Comparison of ENCODE assay signal across 8 mouse cellular contexts in the genomic region with DNA sequence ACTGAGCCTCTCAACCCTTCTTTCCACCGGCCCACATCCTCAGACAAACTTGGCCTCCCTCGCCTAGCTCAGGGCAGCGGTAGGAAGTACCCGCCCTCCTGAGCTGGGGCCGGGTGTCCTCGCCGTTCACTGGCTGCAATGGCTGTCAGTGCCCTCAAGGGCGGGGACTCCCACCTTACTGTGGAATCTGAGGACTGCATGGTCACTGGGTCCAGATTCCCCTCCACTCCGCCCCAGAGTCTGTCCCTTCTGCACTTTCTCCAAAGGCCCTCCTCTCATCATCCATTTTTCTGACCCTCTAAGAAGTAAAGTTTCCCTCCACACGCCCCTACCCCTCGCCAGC. TPM values are rescaled to one million over a fixed set of nuclear protein-coding genes. Genes with fewer than 3 reads are reported as not detected.
DNase-seq lines count a peak whose midpoint lies in the region; ATAC-seq and TF ChIP-seq lines count a peak whose summit lies in the region.

No protein-coding gene starts in this region.

- H3K9ac ChIP-seq in hindbrain, embryonic 11.5 days (ENCODE audit: low read depth, low read length), result peak overlapping the region; percentile 28; the same call in 1 of the 2 replicates
- peak overlapping the region; percentile 32; the same call in 1 of the 2 replicates for H3K9ac ChIP-seq in lung, postnatal 0 days (replicated peaks; ENCODE audit: low read depth)

- no peaks in the 10 kb centered on the region for H3K27me3 ChIP-seq in hindbrain, embryonic 11.5 days (ENCODE audit: control insufficient read depth, insufficient read depth, low read length)
- H3K27me3 ChIP-seq in lung, postnatal 0 days (replicated peaks; ENCODE audit: insufficient read depth, low read length), result no peaks in the 10 kb centered on the region

- 2% methylated on average over 11 of the region's 11 CpGs for WGBS in hindbrain, embryonic 11.5 days
- WGBS in lung, postnatal 0 days, result 1% methylated on average over 11 of the region's 11 CpGs

- H3K4me1 ChIP-seq in hindbrain, embryonic 11.5 days (replicated peaks; ENCODE audit: control insufficient read depth, insufficient read depth, low read length), result no peaks in the 10 kb centered on the region
- H3K4me1 ChIP-seq in lung, postnatal 0 days (ENCODE audit: insufficient read depth, low read depth, low read length), result no peaks in the 10 kb centered on the region

- TF ChIP-seq CTCF in lung, postnatal 0 days (IDR thresholded peaks at IDR 0.05), result peak; percentile 62

- TF ChIP-seq EP300 in lung, postnatal 0 days (IDR thresholded peaks at IDR 0.05), result no peak

- no peaks in the 10 kb centered on the region for H3K9me3 ChIP-seq in hindbrain, embryonic 11.5 days (ENCODE audit: control insufficient read depth, low read length)
- no peaks in the 10 kb centered on the region for H3K9me3 ChIP-seq in lung, postnatal 0 days (ENCODE audit: low read length)

- no peaks in the 10 kb centered on the region for H3K36me3 ChIP-seq in hindbrain, embryonic 11.5 days (ENCODE audit: control insufficient read depth, insufficient read depth, low read length)
- H3K36me3 ChIP-seq in lung, postnatal 0 days (ENCODE audit: insufficient read depth, low read length), result no peaks in the 10 kb centered on the region

- H3K4me2 ChIP-seq in hindbrain, embryonic 11.5 days (replicated peaks; ENCODE audit: low read depth, low read length), result peak overlapping the region; percentile 69
- peak overlapping the region; percentile 60 for H3K4me2 ChIP-seq in lung, postnatal 0 days (replicated peaks; ENCODE audit: low read depth, low read length)

- H3K4me3 ChIP-seq in hindbrain, embryonic 11.5 days (ENCODE audit: low read depth, low read length), result peak overlapping the region; percentile 87
- peak overlapping the region; percentile 94 for H3K4me3 ChIP-seq in lung, postnatal 0 days (ENCODE audit: low read depth, low read length)

- ATAC-seq in hindbrain, embryonic 11.5 days (ENCODE audit: low FRiP score), result peak; percentile 87
- ATAC-seq in lung, postnatal 0 days, result peak; percentile 81

- DNase-seq in NIH3T3 (ENCODE audit: low read depth), result peak; percentile 94
- DNase-seq in cerebellum, adult 9-11 months, result peak; percentile 78
- peak; percentile 69 to 80 for DNase-seq in frontal cortex, adult 2 months (ENCODE audit: extremely low spot score in 1 of 2, low spot score in 1 of 2)
- DNase-seq in hindbrain, embryonic 11.5 days (ENCODE audit: low spot score), result peak; percentile 82
- DNase-seq in layer of hippocampus, postnatal 10 days (ENCODE audit: low spot score in 2 of 2), result peak; percentile 69 to 79
- peak; percentile 93 for DNase-seq in lung, postnatal 0 days (ENCODE audit: low spot score)
- DNase-seq in ovary, postnatal 10 days (ENCODE audit: low spot score), result peak; percentile 80
- DNase-seq in thymus, postnatal 0 days (ENCODE audit: low spot score), result peak; percentile 78

- 0 out of 2 replicates have a peak overlapping the region, but pooled peaks have one; percentile 47 for H3K27ac ChIP-seq in hindbrain, embryonic 11.5 days (ENCODE audit: low read depth, low read length)
- H3K27ac ChIP-seq in lung, postnatal 0 days (ENCODE audit: low read length), result peak overlapping the region; percentile 98

RNA-seq across cellular contexts. Expression of a gene that starts 2.0 kb away (rescaled TPM):
- 24.6 and 24.9 TPM in 2 replicates for polyA plus RNA-seq in frontal cortex, adult 2 months (2012; rRNA removed)
- polyA plus RNA-seq in hindbrain, embryonic 11.5 days (2014; fragmentation: Nextera tagmentation; extraction: Ambion mirVana), result 26.1 and 27.7 TPM in 2 replicates
- total RNA-seq in layer of hippocampus, postnatal 10 days (2021), result 10 to 100 TPM; 20.8 to 22.1 TPM
- 41.6 and 43.9 TPM in 2 replicates for polyA plus RNA-seq in lung, postnatal 0 days (2015; fragmentation: Nextera tagmentation; extraction: Ambion mirVana)
- polyA plus RNA-seq in thymus, postnatal 0 days (2015; fragmentation: Nextera tagmentation; extraction: Ambion mirVana), result 29.0 and 36.9 TPM in 2 replicates

Comparison
In these comparisons a context has a peak if more than half of its experiments do, and no peak if none do; other contexts are left out.
1. Peak in every context shown above with its lines: DNase-seq, ATAC-seq, H3K4me3 ChIP-seq and H3K27ac ChIP-seq.